Mouse (Mus musculus): Measurements from ENCODE around the gene Msantd3.

- no peak for TF ChIP-seq POLR2A (IDR thresholded peaks at IDR 0.05; ENCODE audit: low read depth, low read length)
- no peak for TF ChIP-seq CTCF (conservative IDR thresholded peaks at IDR 0.05; ENCODE audit: insufficient read depth, insufficient read length, low read depth, low read length)
Measured at GRCm38 (mm10) chr4:48542351-48542750, 2.6 kb downstream of the Msantd3 start.

All from kidney, adult 2 months (tissue).